ENCODE assay signal across 8 mouse cellular contexts in genomic region chr4:46195781-46196487, GRCm38 (mm10). TPM values are rescaled to one million over a fixed set of nuclear protein-coding genes. Genes with fewer than 3 reads are reported as not detected.
DNase-seq lines count a peak whose midpoint lies in the region; ATAC-seq and TF ChIP-seq lines count a peak whose summit lies in the region.

Gene Xpa, minus strand, starts transcription at chr4:46196311.

- no peak for TF ChIP-seq RAD21 in CH12.LX (IDR thresholded peaks at IDR 0.05; ENCODE audit: low read depth, low read length)

- H3K4me2 ChIP-seq in CH12.LX (ENCODE audit: insufficient read depth, low read depth, poor library complexity, severe bottlenecking) = peak within 1 kb of the TSS; percentile 70
- peak within 1 kb of the TSS; percentile 75 for H3K4me2 ChIP-seq in forebrain, embryonic 11.5 days (ENCODE audit: low read depth, low read length, severe bottlenecking)
- H3K4me2 ChIP-seq in heart, embryonic 16.5 days (ENCODE audit: low read depth, low read length) = peak within 1 kb of the TSS; percentile 66
- peak within 1 kb of the TSS; percentile 86 for H3K4me2 ChIP-seq in liver, embryonic 15.5 days
- peak within 1 kb of the TSS; percentile 62 for H3K4me2 ChIP-seq in neural tube, embryonic 12.5 days (replicated peaks)

- dilution Hi-C loops in CH12.LX (cut with MboI; ENCODE audit: extremely low pct_ligation_motif_present, extremely low pct_unique_long_range_greater_than_20kb, low sequenced_read_pairs) = no loop called here

- H3K79me2 ChIP-seq in CH12.LX (replicated peaks; ENCODE audit: control insufficient read depth, extremely low read depth, insufficient read depth, poor library complexity, severe bottlenecking) = no peaks in the 10 kb centered on the region

- peak within 1 kb of the TSS; percentile 77 to 98 (median 84) for H3K4me3 ChIP-seq in CH12.LX (replicated peaks in 1 of 3; ENCODE audit: low read depth in 2 of 3, low read length in 2 of 3, poor library complexity in 1 of 3)
- H3K4me3 ChIP-seq in forebrain, embryonic 11.5 days (ENCODE audit: low read depth, low read length) = peak within 1 kb of the TSS; percentile 85
- H3K4me3 ChIP-seq in heart, embryonic 16.5 days (ENCODE audit: low read length) = peak within 1 kb of the TSS; percentile 73
- H3K4me3 ChIP-seq in liver, embryonic 15.5 days (replicated peaks) = peak within 1 kb of the TSS; percentile 79
- peak within 1 kb of the TSS; percentile 89 for H3K4me3 ChIP-seq in neural tube, embryonic 12.5 days

- peak; percentile 86 for TF ChIP-seq POLR2A in CH12.LX (IDR thresholded peaks at IDR 0.05; ENCODE audit: low read depth, low read length)

- peaks cover 4 to 12% of the 10 kb centered on the region in 2 experiments for H3K36me3 ChIP-seq in CH12.LX (replicated peaks in 1 of 2; ENCODE audit: control insufficient read depth in 1 of 2, insufficient read depth in 1 of 2, low read length in 1 of 2)
- H3K36me3 ChIP-seq in forebrain, embryonic 11.5 days (ENCODE audit: control insufficient read depth, insufficient read depth, low read length) = no peaks in the 10 kb centered on the region
- H3K36me3 ChIP-seq in heart, embryonic 16.5 days (ENCODE audit: control insufficient read depth, insufficient read depth) = no peaks in the 10 kb centered on the region
- H3K36me3 ChIP-seq in liver, embryonic 15.5 days (replicated peaks) = peaks cover 4% of the 10 kb centered on the region; the same call in 1 of the 2 replicates
- H3K36me3 ChIP-seq in neural tube, embryonic 12.5 days = no peaks in the 10 kb centered on the region

- H3K4me1 ChIP-seq in CH12.LX (ENCODE audit: control insufficient read depth in 1 of 2, insufficient read depth in 2 of 2) = peaks cover 4 to 30% of the 10 kb centered on the region in 2 experiments; a peak in 3 of 4 replicates
- H3K4me1 ChIP-seq in forebrain, embryonic 11.5 days (replicated peaks; ENCODE audit: control insufficient read depth, insufficient read depth, low read length) = peaks cover 3% of the 10 kb centered on the region; the same call in 1 of the 2 replicates
- H3K4me1 ChIP-seq in heart, embryonic 16.5 days (ENCODE audit: control insufficient read depth, insufficient read depth, low read length) = peaks cover 7% of the 10 kb centered on the region
- peaks cover 24% of the 10 kb centered on the region for H3K4me1 ChIP-seq in liver, embryonic 15.5 days (replicated peaks)
- peaks cover 13% of the 10 kb centered on the region for H3K4me1 ChIP-seq in neural tube, embryonic 12.5 days

- no peaks in the 10 kb centered on the region for H3K9me3 ChIP-seq in CH12.LX (replicated peaks; ENCODE audit: low read length)
- no peaks in the 10 kb centered on the region for H3K9me3 ChIP-seq in forebrain, embryonic 11.5 days (ENCODE audit: control insufficient read depth, low read length)
- no peaks in the 10 kb centered on the region for H3K9me3 ChIP-seq in heart, embryonic 16.5 days (replicated peaks; ENCODE audit: control insufficient read depth, low read length)
- no peaks in the 10 kb centered on the region for H3K9me3 ChIP-seq in liver, embryonic 15.5 days (replicated peaks)
- no peaks in the 10 kb centered on the region for H3K9me3 ChIP-seq in neural tube, embryonic 12.5 days

- in situ Hi-C loops in CH12.LX (cut with MboI; ENCODE audit: low pct_ligation_motif_present, low pct_unique_long_range_greater_than_20kb, low sequenced_read_pairs) = no loop called here

- whole genome bisulfite sequencing in forebrain, embryonic 11.5 days = under 1% methylated on average over 70 of the region's 70 CpGs
- WGBS in heart, embryonic 16.5 days = under 1% methylated on average over 69 of the region's 70 CpGs
- under 1% methylated on average over 70 of the region's 70 CpGs for WGBS in liver, embryonic 15.5 days (ENCODE audit: insufficient replicate concordance)
- under 1% methylated on average over 70 of the region's 70 CpGs for WGBS in neural tube, embryonic 12.5 days

- peak; percentile 94 for ATAC-seq in forebrain, embryonic 11.5 days (replicated peaks; ENCODE audit: low FRiP score)
- peak; percentile 97 for ATAC-seq in heart, embryonic 16.5 days (replicated peaks; ENCODE audit: extremely low read depth, insufficient read depth, low FRiP score)
- ATAC-seq in liver, embryonic 15.5 days (ENCODE audit: insufficient read depth) = peak; percentile 98
- ATAC-seq in neural tube, embryonic 12.5 days (ENCODE audit: low FRiP score, low read depth) = peak; percentile 96

- peaks cover 3% of the 10 kb centered on the region for H3K27me3 ChIP-seq in CH12.LX (replicated peaks)
- no peaks in the 10 kb centered on the region; the same call in 1 of the 2 replicates for H3K27me3 ChIP-seq in forebrain, embryonic 11.5 days (ENCODE audit: control insufficient read depth, insufficient read depth, low read length)
- peaks cover 12% of the 10 kb centered on the region for H3K27me3 ChIP-seq in heart, embryonic 16.5 days (ENCODE audit: control insufficient read depth, insufficient read depth, low read length)
- H3K27me3 ChIP-seq in liver, embryonic 15.5 days = peaks cover 7% of the 10 kb centered on the region; the same call in 1 of the 2 replicates
- H3K27me3 ChIP-seq in neural tube, embryonic 12.5 days (replicated peaks) = 0 out of 2 replicates have a peak, but pooled peaks cover 8% of the 10 kb centered on the region

- H3K27ac ChIP-seq in CH12.LX (ENCODE audit: insufficient read depth, low read depth) = peak within 1 kb of the TSS; percentile 59
- H3K27ac ChIP-seq in forebrain, embryonic 11.5 days (ENCODE audit: low read depth, low read length) = peak within 1 kb of the TSS; percentile 73
- peak within 1 kb of the TSS; percentile 62 for H3K27ac ChIP-seq in heart, embryonic 16.5 days (ENCODE audit: low read length)
- H3K27ac ChIP-seq in liver, embryonic 15.5 days (replicated peaks) = peak within 1 kb of the TSS; percentile 95
- H3K27ac ChIP-seq in neural tube, embryonic 12.5 days = peak within 1 kb of the TSS; percentile 86

- H3K9ac ChIP-seq in CH12.LX (ENCODE audit: insufficient read depth, low read depth) = peak within 1 kb of the TSS; percentile 66
- peak within 1 kb of the TSS; percentile 92 for H3K9ac ChIP-seq in forebrain, embryonic 11.5 days (ENCODE audit: low read length)
- peak within 1 kb of the TSS; percentile 83 for H3K9ac ChIP-seq in heart, embryonic 16.5 days (ENCODE audit: low read length)
- peak within 1 kb of the TSS; percentile 82 for H3K9ac ChIP-seq in liver, embryonic 15.5 days
- peak within 1 kb of the TSS; percentile 92 for H3K9ac ChIP-seq in neural tube, embryonic 12.5 days

- peak; percentile 98 for DNase-seq in CH12.LX (ENCODE audit: extremely low read depth)
- peak; percentile 96 for DNase-seq in c-Kit-positive CD71-positive TER-119-negative erythroid progenitor cells, embryonic 14.5 days (ENCODE audit: low read depth)
- peak; percentile 96 for DNase-seq in forebrain, embryonic 11.5 days (ENCODE audit: low spot score)
- DNase-seq in kidney, postnatal 36 days = peak; percentile 96 to 98
- peak; percentile 97 for DNase-seq in telencephalon, adult 2 months (ENCODE audit: low read depth, low spot score)

- no peak for TF ChIP-seq EP300 in CH12.LX (IDR thresholded peaks at IDR 0.05; ENCODE audit: low read length)

- no peak for TF ChIP-seq CTCF in CH12.LX (conservative IDR thresholded peaks at IDR 0.05 in 1 of 2, IDR thresholded peaks at IDR 0.05 in 1 of 2; ENCODE audit: low read depth in 2 of 2, low read length in 2 of 2)

TF ChIP-seq in CH12.LX, 34 proteins besides CTCF, POLR2A, EP300 and RAD21 (continues in another document):
- TF ChIP-seq JUN (IDR thresholded peaks at IDR 0.05; ENCODE audit: insufficient read depth, low read depth, low read length) = no peak
- no peak for TF ChIP-seq KAT2A (IDR thresholded peaks at IDR 0.05; ENCODE audit: insufficient replicate concordance, low read length)
- no peak for TF ChIP-seq CHD1 (IDR thresholded peaks at IDR 0.05; ENCODE audit: low read depth, low read length)
- no peak for TF ChIP-seq USF2 (conservative IDR thresholded peaks at IDR 0.05; ENCODE audit: low read depth, low read length)
- TF ChIP-seq ETS1 (conservative IDR thresholded peaks at IDR 0.05; ENCODE audit: low read depth, low read length) = no peak
- peak; percentile 90 for TF ChIP-seq ELF1 (IDR thresholded peaks at IDR 0.05; ENCODE audit: low read depth, low read length)
- TF ChIP-seq SIN3A (IDR thresholded peaks at IDR 0.05; ENCODE audit: low read length) = peak; percentile 73
- no peak for TF ChIP-seq USF1 (IDR thresholded peaks at IDR 0.05; ENCODE audit: low read depth, low read length)
- peak; percentile 98 for TF ChIP-seq NRF1 (IDR thresholded peaks at IDR 0.05; ENCODE audit: low read depth, low read length)
- peak; percentile 93 for TF ChIP-seq NELFE (IDR thresholded peaks at IDR 0.05; ENCODE audit: low read depth, low read length)
- no peak for TF ChIP-seq ZC3H11A (IDR thresholded peaks at IDR 0.05; ENCODE audit: low read depth, low read length)
- no peak for TF ChIP-seq MAFK (IDR thresholded peaks at IDR 0.05; ENCODE audit: insufficient replicate concordance, low read length)
- no peak for TF ChIP-seq MAZ (IDR thresholded peaks at IDR 0.05; ENCODE audit: low read depth, low read length)
- TF ChIP-seq UBTF (IDR thresholded peaks at IDR 0.05; ENCODE audit: low read depth, low read length) = no peak
- TF ChIP-seq MEF2A (IDR thresholded peaks at IDR 0.05; ENCODE audit: borderline replicate concordance, low read depth, low read length) = no peak
- no peak for TF ChIP-seq ZMIZ1 (IDR thresholded peaks at IDR 0.05; ENCODE audit: low read depth, low read length)
- TF ChIP-seq TCF12 (IDR thresholded peaks at IDR 0.05; ENCODE audit: low read depth, low read length) = peak; percentile 74
- TF ChIP-seq MYC (IDR thresholded peaks at IDR 0.05; ENCODE audit: low read depth, low read length) = 0 out of 2 replicates have a peak, but pooled peaks have one; percentile 13
- peak; percentile 71; the same call in 1 of the 2 replicates for TF ChIP-seq POLR2AphosphoS2 (IDR thresholded peaks at IDR 0.05; ENCODE audit: low read depth, low read length)
- TF ChIP-seq ZKSCAN1 (IDR thresholded peaks at IDR 0.05; ENCODE audit: borderline replicate concordance, low read depth, low read length) = no peak
- TF ChIP-seq PAX5 (IDR thresholded peaks at IDR 0.05; ENCODE audit: low read length) = no peak
- TF ChIP-seq IRF4 (IDR thresholded peaks at IDR 0.05; ENCODE audit: low read depth, low read length) = 0 out of 2 replicates have a peak, but pooled peaks have one; percentile 16
- peak; percentile 69 for TF ChIP-seq HCFC1 (IDR thresholded peaks at IDR 0.05; ENCODE audit: low read depth, low read length)

RNA-seq across cellular contexts. Expression of gene Xpa, which starts in this region (rescaled TPM):
- total RNA-seq in CH12.LX (2012; rRNA removed) = 11.2 and 13.9 TPM in 2 replicates
- total RNA-seq in CH12.LX (2014; rRNA removed) = 13.8 and 16.2 TPM in 2 replicates
- 28.8 and 34.0 TPM in 2 replicates for polyA plus RNA-seq in CH12.LX (2012; ENCODE audit: insufficient read length, low read depth)
- 27.1 and 27.7 TPM in 2 replicates for polyA plus RNA-seq in forebrain, embryonic 11.5 days (2014; fragmentation: Nextera tagmentation; extraction: Ambion mirVana)
- polyA plus RNA-seq in heart, embryonic 16.5 days (2015; fragmentation: Nextera tagmentation; extraction: Ambion mirVana) = 14.5 and 15.2 TPM in 2 replicates
- 7.6 and 8.0 TPM in 2 replicates for polyA plus RNA-seq in liver, embryonic 15.5 days (2015; fragmentation: Nextera tagmentation; extraction: Ambion mirVana)
- polyA plus RNA-seq in neural tube, embryonic 12.5 days (2016; fragmentation: Nextera tagmentation; extraction: Ambion mirVana) = 28.9 TPM in 2 replicates

Comparison
In these comparisons a context has a peak if more than half of its experiments do, and no peak if none do; other contexts are left out.
1. Peak in every context shown above with its lines: DNase-seq, ATAC-seq, H3K4me3 ChIP-seq and H3K27ac ChIP-seq.